In the genomic region with DNA sequence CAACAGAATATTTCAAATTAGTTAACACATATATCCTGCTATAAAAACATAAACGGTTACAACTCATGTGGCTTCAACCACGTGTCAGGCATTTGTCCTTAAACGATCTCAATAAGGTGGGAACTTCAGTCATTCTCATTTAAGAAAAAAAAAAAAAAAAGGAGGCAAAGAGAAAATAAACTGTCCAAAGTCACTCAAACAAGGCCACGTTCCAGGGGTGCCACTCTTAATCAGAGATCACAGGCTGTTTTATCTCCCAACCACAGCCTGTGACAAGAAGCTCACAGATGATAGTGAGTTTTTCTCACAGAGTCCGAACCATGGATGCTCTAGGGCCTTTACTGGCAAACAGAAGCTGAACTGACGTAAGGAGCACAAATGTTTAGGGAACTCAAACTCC, we compare ENCODE assay signal across 20 mouse cellular contexts. TPM values are rescaled to one million over a fixed set of nuclear protein-coding genes. Genes with fewer than 3 reads are reported as not detected.
DNase-seq lines count a peak whose midpoint lies in the region; ATAC-seq and TF ChIP-seq lines count a peak whose summit lies in the region.
"Had no signal": no experiment of that assay in that cellular context is flagged by ENCODE, and none has a peak within 500 bp of the region (broad histone marks: within the 10 kb centered on the region; RNA-seq: fewer than 3 reads in every experiment).

No protein-coding gene starts in this region.

- H3K27ac ChIP-seq in hindbrain, postnatal 0 days = no peak overlapping the region
- no peak overlapping the region for H3K27ac ChIP-seq in hindbrain, embryonic 10.5 days
- H3K27ac ChIP-seq in liver, adult 2 months (replicated peaks; ENCODE audit: insufficient read depth, low read depth, low read length) = peak overlapping the region; percentile 30
- H3K27ac ChIP-seq: embryonic facial prominence, embryonic 13.5 days; forebrain, embryonic 12.5 days; kidney, embryonic 15.5 days; limb, embryonic 10.5 days; lung, embryonic 15.5 days; neural tube, embryonic 12.5 days had no signal

- DNase-seq in CD4-positive, CD25-positive, alpha-beta regulatory T cell, adult 2 months (ENCODE audit: low read depth, low spot score) = peak; percentile 54
- DNase-seq in hindbrain, postnatal 0 days (ENCODE audit: low spot score) = no peak
- DNase-seq in hindbrain, embryonic 10.5 days (ENCODE audit: low spot score) = no peak
- no peak for DNase-seq in liver, adult 2 months (ENCODE audit: extremely low read depth, low read depth, low spot score)
- DNase-seq in lung, postnatal 36 days = no peak
- DNase-seq in kidney, postnatal 4 days = no peak
- DNase-seq: adrenal gland, postnatal 14 days; gastrocnemius, postnatal 25 days; heart, postnatal 36 days; thymus, postnatal 4 days had no signal

- H3K4me1 ChIP-seq in hindbrain, postnatal 0 days (ENCODE audit: insufficient read depth, low read length) = peaks cover 20% of the 10 kb centered on the region; the same call in 1 of the 2 replicates
- H3K4me1 ChIP-seq in hindbrain, embryonic 10.5 days (replicated peaks) = peaks cover 79% of the 10 kb centered on the region
- H3K4me1 ChIP-seq in liver, adult 2 months (ENCODE audit: control insufficient read depth, insufficient read depth, low read length) = peaks cover 63% of the 10 kb centered on the region

- WGBS in hindbrain, postnatal 0 days = 66% methylated on average over 6 of the region's 6 CpGs
- WGBS in hindbrain, embryonic 10.5 days = 74% methylated on average over 6 of the region's 6 CpGs
- WGBS in liver, adult 2 months = 55% methylated on average over 6 of the region's 6 CpGs

- H3K9ac ChIP-seq in hindbrain, postnatal 0 days (replicated peaks; ENCODE audit: low read length) = no peak overlapping the region
- no peak overlapping the region for H3K9ac ChIP-seq in liver, adult 2 months (ENCODE audit: low read depth, low read length)
- H3K9ac ChIP-seq: embryonic facial prominence, embryonic 13.5 days; kidney, embryonic 15.5 days; lung, embryonic 15.5 days; neural tube, embryonic 12.5 days had no signal

- no peaks in the 10 kb centered on the region for H3K36me3 ChIP-seq in hindbrain, postnatal 0 days (ENCODE audit: insufficient read depth, low read length)
- no peaks in the 10 kb centered on the region for H3K36me3 ChIP-seq in hindbrain, embryonic 10.5 days
- no peaks in the 10 kb centered on the region for H3K36me3 ChIP-seq in liver, adult 2 months (ENCODE audit: control insufficient read depth, insufficient read depth, low read length)
- H3K36me3 ChIP-seq: embryonic facial prominence, embryonic 13.5 days; forebrain, embryonic 12.5 days; kidney, embryonic 15.5 days; limb, embryonic 10.5 days; lung, embryonic 15.5 days; neural tube, embryonic 12.5 days had no signal

- H3K4me2 ChIP-seq in hindbrain, postnatal 0 days (ENCODE audit: low read depth, low read length) = peak overlapping the region; percentile 29; the same call in 1 of the 2 replicates
- H3K4me2 ChIP-seq: forebrain, embryonic 12.5 days; heart, embryonic 11.5 days; kidney, embryonic 15.5 days; lung, embryonic 15.5 days; neural tube, embryonic 12.5 days had no signal

- H3K27me3 ChIP-seq in hindbrain, postnatal 0 days (ENCODE audit: insufficient read depth, low read length) = no peaks in the 10 kb centered on the region
- no peaks in the 10 kb centered on the region for H3K27me3 ChIP-seq in hindbrain, embryonic 10.5 days (ENCODE audit: insufficient read depth, poor library complexity, severe bottlenecking)
- no peaks in the 10 kb centered on the region for H3K27me3 ChIP-seq in liver, adult 2 months (ENCODE audit: control insufficient read depth, insufficient read depth, low read length)
- H3K27me3 ChIP-seq: forebrain, embryonic 12.5 days; kidney, embryonic 15.5 days; lung, embryonic 15.5 days; neural tube, embryonic 12.5 days had no signal

- ATAC-seq in CD4-positive, CD25-positive, alpha-beta regulatory T cell, adult 4 months = no peak
- no peak for ATAC-seq in hindbrain, postnatal 0 days
- ATAC-seq in megakaryocyte progenitor cell, adult 5-6 weeks (replicated peaks; ENCODE audit: poor library complexity) = peak; percentile 71

- H3K79me2 ChIP-seq in liver, adult 2 months (ENCODE audit: control insufficient read depth, insufficient read depth, low read length) = peaks cover 54% of the 10 kb centered on the region

- no peaks in the 10 kb centered on the region for H3K9me3 ChIP-seq in hindbrain, postnatal 0 days (ENCODE audit: low read length)
- H3K9me3 ChIP-seq in hindbrain, embryonic 10.5 days = no peaks in the 10 kb centered on the region
- H3K9me3 ChIP-seq: embryonic facial prominence, embryonic 13.5 days; forebrain, embryonic 12.5 days; kidney, embryonic 15.5 days; limb, embryonic 10.5 days; lung, embryonic 15.5 days; megakaryocyte, embryonic 14.5 days; neural tube, embryonic 12.5 days had no signal

- no peak for TF ChIP-seq POLR2A in liver, adult 2 months (IDR thresholded peaks at IDR 0.05; ENCODE audit: extremely low read depth, insufficient read depth, low read length)

- TF ChIP-seq CTCF in hindbrain, postnatal 0 days (IDR thresholded peaks at IDR 0.05; ENCODE audit: low read depth) = no peak
- TF ChIP-seq CTCF in liver, adult 2 months (IDR thresholded peaks at IDR 0.05; ENCODE audit: low read depth, low read length) = no peak

- H3K4me3 ChIP-seq in hindbrain, postnatal 0 days (ENCODE audit: low read length) = no peak overlapping the region
- no peak overlapping the region for H3K4me3 ChIP-seq in hindbrain, embryonic 10.5 days
- H3K4me3 ChIP-seq in liver, adult 2 months (ENCODE audit: insufficient read depth, low read depth, low read length) = no peak overlapping the region
- H3K4me3 ChIP-seq: embryonic facial prominence, embryonic 13.5 days; forebrain, embryonic 12.5 days; kidney, embryonic 15.5 days; limb, embryonic 10.5 days; lung, embryonic 15.5 days; megakaryocyte, embryonic 14.5 days; neural tube, embryonic 12.5 days had no signal

RNA-seq across cellular contexts. Expression of gene Lrig1, which starts 13.9 kb away (rescaled TPM):
- polyA plus RNA-seq in CD4-positive, CD25-positive, alpha-beta regulatory T cell, adult 4 months (2017; shearing (Covaris generic)) = 10 to 100 TPM; 30.8 to 38.6 TPM
- 131 and 146 TPM in 2 replicates for total RNA-seq in hindbrain, postnatal 0 days (2014; rRNA removed)
- 23.0 and 27.8 TPM in 2 replicates for polyA plus RNA-seq in hindbrain, postnatal 0 days (2015; fragmentation: Nextera tagmentation; extraction: Ambion mirVana)
- polyA plus RNA-seq in hindbrain, embryonic 10.5 days (2016; fragmentation: Nextera tagmentation; extraction: Ambion mirVana) = 12.7 and 14.4 TPM in 2 replicates
- 12.4 and 13.3 TPM in 2 replicates for total RNA-seq in liver, adult 2 months (2014; rRNA removed)
- 12.9 and 14.8 TPM in 2 replicates for polyA plus RNA-seq in liver, adult 2 months (2012; rRNA removed)
- 0.24 and 0.44 TPM in 2 replicates for total RNA-seq in megakaryocyte progenitor cell, adult 5-6 weeks (2015)
- 0.74 and 0.79 TPM in 2 replicates for total RNA-seq in megakaryocyte progenitor cell, adult 5-6 weeks (2017)
